Mouse (Mus musculus): ENCODE data around the gene Pcgf5.

Gene Pcgf5

GRCm38 (mm10) chr19:36495555-36495954 lies 147.4 kb downstream of the Pcgf5 start:
- no peak for DNase-seq (ENCODE audit: low spot score)

- DNase-seq (ENCODE audit: low spot score), result no peak
Observed at GRCm38 (mm10) chr19:36496532-36496931, 148.4 kb downstream of the Pcgf5 start.

DNA sequence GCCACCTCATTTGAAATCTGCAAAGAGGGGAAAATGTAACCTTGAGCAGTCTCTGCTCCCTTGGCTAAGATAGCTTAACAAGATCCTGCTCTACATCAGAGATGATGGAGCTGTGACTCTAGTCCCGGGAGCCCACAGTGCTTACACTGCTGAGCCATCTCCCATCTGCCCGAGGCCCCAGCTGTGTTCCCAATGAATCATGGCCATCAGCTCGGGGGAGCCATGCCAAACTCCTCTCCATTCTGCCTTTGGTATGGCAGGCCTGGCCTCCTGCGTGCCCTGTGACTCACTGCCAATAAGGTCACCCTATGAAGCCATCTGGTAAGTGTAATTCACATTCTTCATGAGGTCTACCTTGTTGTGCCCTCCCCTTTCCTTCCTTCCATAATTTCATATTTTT lies 149.0 kb downstream of the Pcgf5 start:
- DNase-seq (ENCODE audit: low spot score), result no peak

GRCm38 (mm10) chr19:36497744-36498143 lies 149.6 kb downstream of the Pcgf5 start:
- DNase-seq (ENCODE audit: low spot score), result no peak

DNA sequence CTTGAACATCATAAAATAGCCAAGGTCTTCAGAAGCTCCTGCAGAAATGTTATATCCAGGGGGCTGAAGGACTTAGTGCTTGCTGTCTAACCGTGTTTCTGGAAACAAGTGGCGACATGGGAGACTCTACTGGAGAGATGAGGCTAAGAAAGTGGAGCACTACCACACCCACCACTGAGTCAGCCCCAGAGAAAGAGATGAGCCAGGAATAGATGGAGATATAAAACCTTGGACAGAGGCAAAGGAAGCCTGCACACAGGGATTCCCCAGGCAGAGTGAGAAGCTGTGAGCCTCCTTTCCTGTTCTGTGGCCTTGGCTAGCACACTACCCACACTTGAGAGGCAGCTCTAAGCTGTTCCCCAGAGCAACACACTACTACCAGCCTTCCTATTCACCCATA lies 156.6 kb downstream of the Pcgf5 start:
- DNase-seq (ENCODE audit: low spot score), result no peak

All from testis, postnatal 14 days (tissue).